ENCODE assay signal across 10 mouse cellular contexts in the genomic region with DNA sequence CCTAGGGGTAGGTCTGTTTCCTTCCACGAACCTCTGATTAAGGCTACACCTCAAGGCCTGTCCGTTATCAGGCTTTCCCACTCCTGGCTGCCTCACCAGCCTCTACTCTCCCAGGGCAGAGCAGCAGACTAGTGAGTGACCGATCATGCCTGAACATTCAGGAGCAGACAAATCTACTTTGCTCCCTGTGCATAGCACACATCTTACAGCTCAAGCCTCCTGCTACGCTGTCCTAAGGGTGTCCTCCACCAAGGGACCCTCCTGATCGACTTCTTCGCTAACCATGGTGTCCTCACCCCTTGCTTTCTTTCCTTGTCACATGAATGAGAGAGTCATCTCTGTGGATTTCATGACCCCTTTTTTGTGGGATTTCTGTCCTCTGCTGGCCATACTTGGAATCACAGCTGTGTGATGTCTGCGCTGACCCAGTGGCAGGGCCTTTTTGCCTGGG. TPM values are rescaled to one million over a fixed set of nuclear protein-coding genes. Genes with fewer than 3 reads are reported as not detected.
DNase-seq lines count a peak whose midpoint lies in the region; ATAC-seq and TF ChIP-seq lines count a peak whose summit lies in the region.
"Had no signal": no experiment of that assay in that cellular context is flagged by ENCODE, and none has a peak within 500 bp of the region (broad histone marks: within the 10 kb centered on the region; RNA-seq: fewer than 3 reads in every experiment).

No protein-coding gene starts in this region.

- H3K4me2 ChIP-seq in hindbrain, embryonic 11.5 days (replicated peaks; ENCODE audit: low read depth, low read length), result no peak overlapping the region
- no peak overlapping the region for H3K4me2 ChIP-seq in hindbrain, embryonic 12.5 days (replicated peaks)
- H3K4me2 ChIP-seq in stomach, embryonic 15.5 days, result no peak overlapping the region
- H3K4me2 ChIP-seq: embryonic facial prominence, embryonic 15.5 days; lung, embryonic 15.5 days had no signal

- H3K27me3 ChIP-seq in hindbrain, embryonic 11.5 days (ENCODE audit: control insufficient read depth, insufficient read depth, low read length), result no peaks in the 10 kb centered on the region
- H3K27me3 ChIP-seq in hindbrain, embryonic 12.5 days, result no peaks in the 10 kb centered on the region
- H3K27me3 ChIP-seq in E14TG2a.4 (ENCODE audit: insufficient read depth, low read length), result no peaks in the 10 kb centered on the region
- H3K27me3 ChIP-seq in erythroblast, embryonic 14.5 days (ENCODE audit: control insufficient read depth), result 0 out of 2 replicates have a peak, but pooled peaks cover 2% of the 10 kb centered on the region
- H3K27me3 ChIP-seq in megakaryocyte, embryonic 14.5 days (replicated peaks), result peaks cover 11% of the 10 kb centered on the region
- H3K27me3 ChIP-seq in stomach, embryonic 15.5 days (replicated peaks), result no peaks in the 10 kb centered on the region
- H3K27me3 ChIP-seq: embryonic facial prominence, embryonic 15.5 days; lung, embryonic 15.5 days had no signal

- 75% methylated on average over 7 of the region's 7 CpGs for WGBS in hindbrain, embryonic 11.5 days
- WGBS in hindbrain, embryonic 12.5 days, result 79% methylated on average over 7 of the region's 7 CpGs
- 66% methylated on average over 7 of the region's 7 CpGs for WGBS in stomach, embryonic 15.5 days

- H3K9ac ChIP-seq in hindbrain, embryonic 11.5 days (ENCODE audit: low read depth, low read length), result no peak overlapping the region
- no peak overlapping the region for H3K9ac ChIP-seq in hindbrain, embryonic 12.5 days
- no peak overlapping the region for H3K9ac ChIP-seq in stomach, embryonic 15.5 days
- H3K9ac ChIP-seq: embryonic facial prominence, embryonic 15.5 days; lung, embryonic 15.5 days had no signal

- ATAC-seq in hindbrain, embryonic 11.5 days (ENCODE audit: low FRiP score), result no peak
- no peak for ATAC-seq in hindbrain, embryonic 12.5 days (ENCODE audit: low FRiP score)
- ATAC-seq in stomach, embryonic 15.5 days (ENCODE audit: insufficient read depth, low FRiP score, low read depth), result peak; percentile 83; the same call in 1 of the 2 replicates

- no peaks in the 10 kb centered on the region for H3K4me1 ChIP-seq in hindbrain, embryonic 11.5 days (replicated peaks; ENCODE audit: control insufficient read depth, insufficient read depth, low read length)
- H3K4me1 ChIP-seq in hindbrain, embryonic 12.5 days, result 0 out of 2 replicates have a peak, but pooled peaks cover 2% of the 10 kb centered on the region
- no peaks in the 10 kb centered on the region for H3K4me1 ChIP-seq in E14TG2a.4 (replicated peaks; ENCODE audit: low read depth, low read length)
- H3K4me1 ChIP-seq in erythroblast, embryonic 14.5 days (ENCODE audit: control insufficient read depth), result peaks cover 17% of the 10 kb centered on the region
- peaks cover 27% of the 10 kb centered on the region for H3K4me1 ChIP-seq in megakaryocyte, embryonic 14.5 days
- no peaks in the 10 kb centered on the region for H3K4me1 ChIP-seq in stomach, embryonic 15.5 days
- H3K4me1 ChIP-seq: embryonic facial prominence, embryonic 15.5 days; lung, embryonic 15.5 days had no signal

- DNase-seq in hindbrain, embryonic 11.5 days (ENCODE audit: low spot score), result peak; percentile 62
- peak; percentile 18 to 26 for DNase-seq in adrenal gland, postnatal 4 days (ENCODE audit: low spot score in 2 of 2)
- DNase-seq in kidney, postnatal 4 days, result peak; percentile 69 to 71

- no peak overlapping the region for H3K4me3 ChIP-seq in hindbrain, embryonic 11.5 days (ENCODE audit: low read depth, low read length)
- no peak overlapping the region for H3K4me3 ChIP-seq in hindbrain, embryonic 12.5 days
- H3K4me3 ChIP-seq in E14TG2a.4 (replicated peaks; ENCODE audit: low read length), result no peak overlapping the region
- H3K4me3 ChIP-seq in erythroblast, embryonic 14.5 days (replicated peaks), result peak overlapping the region; percentile 2
- peak overlapping the region; percentile 89 for H3K4me3 ChIP-seq in megakaryocyte, embryonic 14.5 days (replicated peaks)
- no peak overlapping the region for H3K4me3 ChIP-seq in stomach, embryonic 15.5 days (replicated peaks)
- H3K4me3 ChIP-seq: embryonic facial prominence, embryonic 15.5 days; lung, embryonic 15.5 days had no signal

- H3K36me3 ChIP-seq in hindbrain, embryonic 11.5 days (ENCODE audit: control insufficient read depth, insufficient read depth, low read length), result no peaks in the 10 kb centered on the region
- no peaks in the 10 kb centered on the region for H3K36me3 ChIP-seq in hindbrain, embryonic 12.5 days
- H3K36me3 ChIP-seq in E14TG2a.4 (ENCODE audit: insufficient read depth, low read length), result no peaks in the 10 kb centered on the region
- H3K36me3 ChIP-seq in erythroblast, embryonic 14.5 days (ENCODE audit: control insufficient read depth), result no peaks in the 10 kb centered on the region
- no peaks in the 10 kb centered on the region for H3K36me3 ChIP-seq in megakaryocyte, embryonic 14.5 days (replicated peaks; ENCODE audit: low read length)
- no peaks in the 10 kb centered on the region for H3K36me3 ChIP-seq in stomach, embryonic 15.5 days
- H3K36me3 ChIP-seq: embryonic facial prominence, embryonic 15.5 days; lung, embryonic 15.5 days had no signal

- TF ChIP-seq CTCF in E14TG2a.4 (conservative IDR thresholded peaks at IDR 0.05; ENCODE audit: low read length), result peak; percentile 83

- H3K9me3 ChIP-seq in hindbrain, embryonic 11.5 days (ENCODE audit: control insufficient read depth, low read length), result no peaks in the 10 kb centered on the region
- no peaks in the 10 kb centered on the region for H3K9me3 ChIP-seq in hindbrain, embryonic 12.5 days (replicated peaks)
- H3K9me3 ChIP-seq in E14TG2a.4 (ENCODE audit: low read length), result peaks cover 9% of the 10 kb centered on the region; the same call in 1 of the 2 replicates
- H3K9me3 ChIP-seq in erythroblast, embryonic 14.5 days (ENCODE audit: control insufficient read depth, low read length), result no peaks in the 10 kb centered on the region
- no peaks in the 10 kb centered on the region for H3K9me3 ChIP-seq in megakaryocyte, embryonic 14.5 days
- no peaks in the 10 kb centered on the region for H3K9me3 ChIP-seq in stomach, embryonic 15.5 days
- H3K9me3 ChIP-seq: embryonic facial prominence, embryonic 15.5 days; lung, embryonic 15.5 days had no signal

- H3K27ac ChIP-seq in hindbrain, embryonic 11.5 days (ENCODE audit: low read depth, low read length), result no peak overlapping the region
- no peak overlapping the region for H3K27ac ChIP-seq in hindbrain, embryonic 12.5 days
- no peak overlapping the region for H3K27ac ChIP-seq in stomach, embryonic 15.5 days
- H3K27ac ChIP-seq: embryonic facial prominence, embryonic 15.5 days; lung, embryonic 15.5 days had no signal

RNA-seq across cellular contexts. Expression of a gene that starts 7.0 kb away (rescaled TPM):
- not detected in 2 replicates for polyA plus RNA-seq in hindbrain, embryonic 11.5 days (2014; fragmentation: Nextera tagmentation; extraction: Ambion mirVana)
- polyA plus RNA-seq in hindbrain, embryonic 12.5 days (2016; fragmentation: Nextera tagmentation; extraction: Ambion mirVana), result not detected in 2 replicates
- total RNA-seq in adrenal gland, postnatal 4 days (2021), result not detected
- polyA plus RNA-seq in erythroblast, embryonic 14.5 days (2012), result not detected in 2 replicates
- polyA plus RNA-seq in megakaryocyte, embryonic 14.5 days (2012; ENCODE audit: insufficient read depth, low replicate concordance), result not detected in 2 replicates
- not detected in 2 replicates for polyA plus RNA-seq in stomach, embryonic 15.5 days (2015; fragmentation: Nextera tagmentation; extraction: Ambion mirVana)
- polyA plus RNA-seq: embryonic facial prominence, embryonic 15.5 days; lung, embryonic 15.5 days had no signal

RNA-seq across cellular contexts. Expression of a gene that starts 10.4 kb away (rescaled TPM):
- polyA plus RNA-seq in hindbrain, embryonic 11.5 days (2014; fragmentation: Nextera tagmentation; extraction: Ambion mirVana), result not detected in 2 replicates
- polyA plus RNA-seq in hindbrain, embryonic 12.5 days (2016; fragmentation: Nextera tagmentation; extraction: Ambion mirVana), result not detected in 2 replicates
- total RNA-seq in adrenal gland, postnatal 4 days (2021), result not detected
- polyA plus RNA-seq in erythroblast, embryonic 14.5 days (2012), result not detected in 2 replicates
- not detected in 2 replicates for polyA plus RNA-seq in megakaryocyte, embryonic 14.5 days (2012; ENCODE audit: insufficient read depth, low replicate concordance)
- not detected in 2 replicates for polyA plus RNA-seq in stomach, embryonic 15.5 days (2015; fragmentation: Nextera tagmentation; extraction: Ambion mirVana)
- polyA plus RNA-seq: embryonic facial prominence, embryonic 15.5 days; lung, embryonic 15.5 days had no signal

RNA-seq across cellular contexts. Expression of a gene that starts 17.6 kb away (rescaled TPM):
- polyA plus RNA-seq in hindbrain, embryonic 11.5 days (2014; fragmentation: Nextera tagmentation; extraction: Ambion mirVana), result not detected in 2 replicates
- not detected in 2 replicates for polyA plus RNA-seq in hindbrain, embryonic 12.5 days (2016; fragmentation: Nextera tagmentation; extraction: Ambion mirVana)
- not detected for total RNA-seq in adrenal gland, postnatal 4 days (2021)
- 0.02 TPM in 1 of 2 replicates, not detected in the other for polyA plus RNA-seq in erythroblast, embryonic 14.5 days (2012)
- polyA plus RNA-seq in megakaryocyte, embryonic 14.5 days (2012; ENCODE audit: insufficient read depth, low replicate concordance), result not detected in 2 replicates
- polyA plus RNA-seq in stomach, embryonic 15.5 days (2015; fragmentation: Nextera tagmentation; extraction: Ambion mirVana), result not detected in 2 replicates
- polyA plus RNA-seq: lung, embryonic 15.5 days had no signal

RNA-seq across cellular contexts. Expression of a gene that starts 28.0 kb away (rescaled TPM):
- not detected in 2 replicates for polyA plus RNA-seq in hindbrain, embryonic 11.5 days (2014; fragmentation: Nextera tagmentation; extraction: Ambion mirVana)
- polyA plus RNA-seq in hindbrain, embryonic 12.5 days (2016; fragmentation: Nextera tagmentation; extraction: Ambion mirVana), result not detected in 2 replicates
- total RNA-seq in adrenal gland, postnatal 4 days (2021), result not detected
- not detected in 2 replicates for polyA plus RNA-seq in erythroblast, embryonic 14.5 days (2012)
- not detected in 2 replicates for polyA plus RNA-seq in megakaryocyte, embryonic 14.5 days (2012; ENCODE audit: insufficient read depth, low replicate concordance)
- 0.84 and 2.3 TPM in 2 replicates for polyA plus RNA-seq in stomach, embryonic 15.5 days (2015; fragmentation: Nextera tagmentation; extraction: Ambion mirVana)
- polyA plus RNA-seq: embryonic facial prominence, embryonic 15.5 days; lung, embryonic 15.5 days had no signal

RNA-seq across cellular contexts. Expression of a gene that starts 32.5 kb away (rescaled TPM):
- polyA plus RNA-seq in hindbrain, embryonic 11.5 days (2014; fragmentation: Nextera tagmentation; extraction: Ambion mirVana), result 0.09 TPM in 1 of 2 replicates, not detected in the other
- not detected in 2 replicates for polyA plus RNA-seq in hindbrain, embryonic 12.5 days (2016; fragmentation: Nextera tagmentation; extraction: Ambion mirVana)
- total RNA-seq in adrenal gland, postnatal 4 days (2021), result under 1 TPM; 0.28 to 0.45 TPM
- not detected in 2 replicates for polyA plus RNA-seq in erythroblast, embryonic 14.5 days (2012)
- 0.44 TPM in 1 of 2 replicates, not detected in the other for polyA plus RNA-seq in megakaryocyte, embryonic 14.5 days (2012; ENCODE audit: insufficient read depth, low replicate concordance)
- 0.06 TPM in 1 of 2 replicates, not detected in the other for polyA plus RNA-seq in stomach, embryonic 15.5 days (2015; fragmentation: Nextera tagmentation; extraction: Ambion mirVana)
- polyA plus RNA-seq: lung, embryonic 15.5 days had no signal

Comparison
In these comparisons a context has a peak if more than half of its experiments do, and no peak if none do; other contexts are left out.
1. H3K4me3 ChIP-seq: peak in erythroblast, embryonic 14.5 days (single experiment) and megakaryocyte, embryonic 14.5 days (single experiment); none in hindbrain, embryonic 11.5 days (single experiment), hindbrain, embryonic 12.5 days (single experiment), E14TG2a.4 (single experiment) and stomach, embryonic 15.5 days (single experiment).
2. Peak in every context shown above with its lines, with median percentiles within 50 percentile points of each other: DNase-seq.